Mouse (Mus musculus) MEL (cell line): ENCODE results near the gene Reg4. TPM values are rescaled to one million over a fixed set of nuclear protein-coding genes. Genes with fewer than 3 reads are reported as not detected.
A peak's percentile ranks its signal among the peaks of the same experiment; 100 is the strongest.

Experiments used
- DNase-seq: peaks from one replicate; pipeline ENCODE4 v3.0.0; 2011; ENCODE audit warnings: low read depth, low spot score
- H3K27ac ChIP-seq: 2 replicates; pipeline ENCODE4 v1.5.1; 2012; ENCODE audit warnings: low read depth, mild to moderate bottlenecking, control low read depth, low read length, moderate library complexity; ENCODE audit not compliant: control insufficient read depth
- H3K27me3 ChIP-seq, 2 experiments: fragments of 150-350 bp in 1 of 2; sonication (generic) in 1 of 2; 2 replicates each; pipeline ENCODE4 v1.6.1; 2012; ENCODE audit warnings: low read length in 2 of 2, mild to moderate bottlenecking in 2 of 2, improper control_type of control experiment in 1 of 2, moderate library complexity in 1 of 2; ENCODE audit not compliant: insufficient read depth in 2 of 2, control insufficient read depth in 1 of 2
- H3K36me3 ChIP-seq, 2 experiments: 2 replicates each; pipeline ENCODE4 v1.6.1; 2012 to 2014; ENCODE audit warnings: low read length in 2 of 2, improper control_type of control experiment in 1 of 2, inconsistent platforms in 1 of 2, mild to moderate bottlenecking in 1 of 2; ENCODE audit not compliant: insufficient read depth in 2 of 2, control insufficient read depth in 1 of 2
- H3K4me1 ChIP-seq, 2 experiments: fragments of 150-350 bp in 1 of 2; sonication (generic) in 1 of 2; 2 replicates each; pipeline ENCODE4 v1.6.1; 2012; ENCODE audit warnings: low read length in 2 of 2, improper control_type of control experiment in 1 of 2, mild to moderate bottlenecking in 1 of 2; ENCODE audit not compliant: insufficient read depth in 2 of 2, control insufficient read depth in 1 of 2
- H3K4me3 ChIP-seq, 2 experiments: fragments of 150-350 bp in 1 of 2; sonication (generic) in 1 of 2; 2 replicates each; pipeline ENCODE4 v1.5.1; 2012; ENCODE audit warnings: low read depth in 2 of 2, low read length in 2 of 2, mild to moderate bottlenecking in 2 of 2, moderate library complexity in 2 of 2, control low read depth in 1 of 2, improper control_type of control experiment in 1 of 2; ENCODE audit not compliant: control insufficient read depth in 1 of 2, insufficient read depth in 1 of 2
- H3K79me2 ChIP-seq: 2 replicates; pipeline ENCODE4 v1.6.1; 2012; ENCODE audit warnings: mild to moderate bottlenecking, low read length, moderate library complexity; ENCODE audit not compliant: control insufficient read depth, poor library complexity, insufficient read depth
- H3K9ac ChIP-seq: 2 replicates; pipeline ENCODE4 v1.6.1; 2012; ENCODE audit warnings: low read depth, mild to moderate bottlenecking, control low read depth, low read length, moderate library complexity; ENCODE audit not compliant: control insufficient read depth, poor library complexity, severe bottlenecking
- H3K9me3 ChIP-seq: fragments of 150-350 bp; sonication (generic); replicated peaks from 2 replicates; pipeline ENCODE4 v1.6.1; 2012; ENCODE audit warnings: mild to moderate bottlenecking, low read length, improper control_type of control experiment, moderate library complexity; ENCODE audit not compliant: insufficient read depth
- BHLHE40 ChIP-seq: IDR thresholded peaks from 2 replicates; pipeline ENCODE4 v1.6.1; 2012; ENCODE audit warnings: low read depth, mild to moderate bottlenecking, inconsistent platforms, low read length, improper control_type of control experiment, borderline replicate concordance
- CHD1 ChIP-seq: IDR thresholded peaks from 2 replicates; pipeline ENCODE4 v1.6.1; 2012; ENCODE audit warnings: low read depth, mild to moderate bottlenecking, inconsistent platforms, low read length, improper control_type of control experiment
- CHD2 ChIP-seq: IDR thresholded peaks from 2 replicates; pipeline ENCODE4 v1.6.1; 2011; ENCODE audit warnings: low read length, improper control_type of control experiment
- CTCF ChIP-seq, 3 experiments: IDR thresholded peaks in 2 of 3; conservative IDR thresholded peaks in 1 of 3; 2 replicates each; pipeline ENCODE4 v1.5.1; 2011 to 2012; ENCODE audit warnings: low read length in 3 of 3, low read depth in 2 of 3, mild to moderate bottlenecking in 2 of 3, improper control_type of control experiment in 1 of 3, inconsistent platforms in 1 of 3, mixed read lengths in 1 of 3, moderate library complexity in 1 of 3; ENCODE audit not compliant: control insufficient read depth in 1 of 3, insufficient read depth in 1 of 3, poor library complexity in 1 of 3, severe bottlenecking in 1 of 3
- ELF1 ChIP-seq: IDR thresholded peaks from 2 replicates; pipeline ENCODE4 v1.6.1; 2014; ENCODE audit warnings: low read depth, mild to moderate bottlenecking, inconsistent platforms, low read length, improper control_type of control experiment, moderate library complexity
- EP300 ChIP-seq, 2 experiments: IDR thresholded peaks; 2 replicates each; pipeline ENCODE4 v1.6.1; 2011; ENCODE audit warnings: improper control_type of control experiment in 2 of 2, low read length in 2 of 2, low read depth in 1 of 2, mild to moderate bottlenecking in 1 of 2
- ETS1 ChIP-seq: IDR thresholded peaks from 2 replicates; pipeline ENCODE4 v1.6.1; 2012; ENCODE audit warnings: low read depth, mild to moderate bottlenecking, inconsistent platforms, low read length, improper control_type of control experiment, moderate library complexity
- GABPA ChIP-seq: IDR thresholded peaks from 2 replicates; pipeline ENCODE4 v1.6.1; 2012; ENCODE audit warnings: low read depth, mild to moderate bottlenecking, inconsistent platforms, low read length, improper control_type of control experiment, moderate library complexity
- JUND ChIP-seq: IDR thresholded peaks from 2 replicates; pipeline ENCODE4 v1.6.1; 2011; ENCODE audit warnings: low read depth, mild to moderate bottlenecking, improper control_type of control experiment, low read length
- KAT2A ChIP-seq: conservative IDR thresholded peaks from 2 replicates; pipeline ENCODE4 v1.6.1; 2012; ENCODE audit warnings: low read depth, low read length, improper control_type of control experiment, inconsistent platforms
- MAFK ChIP-seq: IDR thresholded peaks from 2 replicates; pipeline ENCODE4 v1.6.1; 2011; ENCODE audit warnings: low read depth, mild to moderate bottlenecking, low read length, improper control_type of control experiment, borderline replicate concordance
- MAX ChIP-seq: IDR thresholded peaks from 2 replicates; pipeline ENCODE4 v1.6.1; 2011; ENCODE audit warnings: low read length, improper control_type of control experiment
- MAZ ChIP-seq: IDR thresholded peaks from 2 replicates; pipeline ENCODE4 v1.6.1; 2012; ENCODE audit warnings: low read depth, mild to moderate bottlenecking, inconsistent platforms, low read length, improper control_type of control experiment
- MEF2A ChIP-seq: IDR thresholded peaks from 2 replicates; pipeline ENCODE4 v1.6.1; 2014; ENCODE audit warnings: low read depth, mild to moderate bottlenecking, inconsistent platforms, low read length, improper control_type of control experiment; ENCODE audit not compliant: poor library complexity, insufficient replicate concordance, severe bottlenecking; ENCODE audit errors: extremely low read depth
- MXI1 ChIP-seq: IDR thresholded peaks from 2 replicates; pipeline ENCODE4 v1.6.1; 2011; ENCODE audit warnings: mild to moderate bottlenecking, low read depth, low read length, improper control_type of control experiment
- MYC ChIP-seq: IDR thresholded peaks from 2 replicates; pipeline ENCODE4 v1.6.1; 2011; ENCODE audit warnings: low read depth, mild to moderate bottlenecking, low read length, improper control_type of control experiment, moderate library complexity
- NELFE ChIP-seq: IDR thresholded peaks from 2 replicates; pipeline ENCODE4 v1.6.1; 2011; ENCODE audit warnings: low read depth, low read length, improper control_type of control experiment
- NRF1 ChIP-seq: IDR thresholded peaks from 2 replicates; pipeline ENCODE4 v1.6.1; 2014; ENCODE audit warnings: low read depth, mild to moderate bottlenecking, inconsistent platforms, low read length, improper control_type of control experiment, moderate library complexity; ENCODE audit not compliant: poor library complexity, insufficient read depth, severe bottlenecking
- POLR2AphosphoS2 ChIP-seq: IDR thresholded peaks from 2 replicates; pipeline ENCODE4 v1.6.1; 2011; ENCODE audit warnings: low read length, improper control_type of control experiment
- RAD21 ChIP-seq: IDR thresholded peaks from 2 replicates; pipeline ENCODE4 v1.6.1; 2011; ENCODE audit warnings: mild to moderate bottlenecking, low read depth, low read length, improper control_type of control experiment
- SIN3A ChIP-seq: IDR thresholded peaks from 2 replicates; pipeline ENCODE4 v1.6.1; 2012; ENCODE audit warnings: low read length, improper control_type of control experiment, inconsistent platforms
- TAL1 ChIP-seq: IDR thresholded peaks from 2 replicates; pipeline ENCODE4 v1.6.1; 2012; ENCODE audit warnings: mild to moderate bottlenecking, inconsistent platforms, low read length, moderate library complexity, mixed read lengths
- TBP ChIP-seq: IDR thresholded peaks from 2 replicates; pipeline ENCODE4 v1.8.0; 2011; ENCODE audit warnings: low read depth, low read length, improper control_type of control experiment
- TCF12 ChIP-seq: IDR thresholded peaks from 2 replicates; pipeline ENCODE4 v1.6.1; 2014; ENCODE audit warnings: low read depth, mild to moderate bottlenecking, inconsistent platforms, low read length, improper control_type of control experiment, moderate library complexity
- USF2 ChIP-seq, 2 experiments: IDR thresholded peaks; 2 replicates each; pipeline ENCODE4 v1.6.1; 2011 to 2012; ENCODE audit warnings: improper control_type of control experiment in 2 of 2, low read length in 2 of 2, borderline replicate concordance in 1 of 2, inconsistent platforms in 1 of 2, low read depth in 1 of 2, mild to moderate bottlenecking in 1 of 2; ENCODE audit not compliant: insufficient read depth in 1 of 2
- ZNF384 ChIP-seq: IDR thresholded peaks from 2 replicates; pipeline ENCODE4 v1.6.1; 2012; ENCODE audit warnings: low read depth, mild to moderate bottlenecking, inconsistent platforms, low read length, improper control_type of control experiment
- polyA plus RNA-seq, 2 experiments: library from polyadenylated mRNA; stranded (reverse) in 1 of 2; unstranded in 1 of 2; fragments of >175 nt in 1 of 2; fragments of >200 nt in 1 of 2; gene quantifications; 2 replicates each; pipeline versions ENCODE4 v1.2.1 to v1.2.4; 2012; ENCODE audit warnings: low replicate concordance in 2 of 2, low read depth in 1 of 2; ENCODE audit not compliant: insufficient read length in 2 of 2, insufficient read depth in 1 of 2, missing spikeins in 1 of 2
- total RNA-seq: library from RNA; depleted of rRNA; stranded (reverse); fragments of 300-350 nt; gene quantifications from 2 replicates; pipeline ENCODE4 v1.2.3, GENCODE M21; 2012

Gene Reg4
- total and polyA plus RNA-seq, 3 experiments: not detected

DNA sequence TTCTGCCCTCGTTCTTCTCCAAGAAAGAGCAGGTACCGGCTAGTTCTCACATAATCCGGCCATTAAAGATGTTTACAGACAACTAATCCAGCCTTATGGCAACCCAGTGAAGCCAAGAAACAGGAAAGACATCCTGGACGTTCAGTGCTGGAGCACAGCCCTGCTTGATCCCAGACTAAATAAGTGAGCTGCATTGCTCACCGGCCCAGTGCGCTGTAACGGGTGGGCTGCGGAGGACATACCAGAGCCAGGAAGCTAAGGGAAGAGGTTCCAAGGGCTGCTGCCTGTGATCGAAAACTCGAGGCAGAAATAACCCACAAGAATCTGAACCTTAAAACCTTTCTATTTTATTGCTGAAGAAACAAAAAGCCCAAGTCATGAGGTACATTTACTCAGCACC, 11.1 kb upstream of the Reg4 start:
- peaks cover 0 to 9% of the 10 kb centered on the region in 2 experiments; a peak in 2 of 4 replicates for H3K36me3 ChIP-seq
- no peaks in the 10 kb centered on the region for H3K9me3 ChIP-seq
- no peak overlapping the region for H3K9ac ChIP-seq

GRCm38 (mm10) chr3:98211301-98212081, 10.5 kb upstream of the Reg4 start:
- Histone ChIP-seq H3K4me1 (peaks cover 0 to 5% of the 10 kb centered on the region in 2 experiments; a peak in 2 of 4 replicates), H3K79me2 (no peaks in the 10 kb centered on the region), H3K9ac (no peak overlapping the region), H3K27ac (no peak overlapping the region), H3K36me3 (peaks cover 0 to 9% of the 10 kb centered on the region in 2 experiments; a peak in 2 of 4 replicates), H3K9me3 (no peaks in the 10 kb centered on the region), H3K27me3 (peaks cover 0 to 2% of the 10 kb centered on the region in 2 experiments; a peak in 1 of 4 replicates), H3K4me3 (peak overlapping the region in 1 of 2 experiments; percentile 42; a peak in 2 of 4 replicates)
- TF ChIP-seq CHD1: no peak
- no peak for TF ChIP-seq SIN3A
- TF ChIP-seq ZNF384: no peak
- TF ChIP-seq EP300 (IDR thresholded peaks at IDR 0.05; ENCODE audit: low read depth in 1 of 2, low read length in 2 of 2): peak; percentile 18 to 56; a peak in 2 of 4 replicates
- TF ChIP-seq ETS1: 0 out of 2 replicates have a peak, but pooled peaks have one; percentile 17
- 0 out of 2 replicates have a peak, but pooled peaks have one; percentile 16 for TF ChIP-seq MAZ
- no peak for TF ChIP-seq USF2 (IDR thresholded peaks at IDR 0.05; ENCODE audit: borderline replicate concordance in 1 of 2, insufficient read depth in 1 of 2, low read depth in 1 of 2, low read length in 2 of 2)
- TF ChIP-seq GABPA: no peak
- TF ChIP-seq TCF12: peak; percentile 48; the same call in 1 of the 2 replicates
- DNase-seq: peak; percentile 59

More for the DNA sequence above, 11.1 kb upstream of the Reg4 start:
- TF ChIP-seq MAFK (no peak), CHD1 (no peak), BHLHE40 (no peak), MXI1 (no peak), JUND (no peak), ELF1 (no peak), GABPA (no peak), MAX (no peak), POLR2AphosphoS2 (no peak), RAD21 (no peak), CHD2 (no peak), TBP (no peak), NRF1 (no peak), KAT2A (no peak), USF2 (IDR thresholded peaks at IDR 0.05; ENCODE audit: borderline replicate concordance in 1 of 2, insufficient read depth in 1 of 2, low read depth in 1 of 2, low read length in 2 of 2) (no peak), MEF2A (no peak), MYC (no peak), NELFE (no peak), TAL1 (no peak), CTCF (IDR thresholded peaks at IDR 0.05 in 2 of 3, conservative IDR thresholded peaks at IDR 0.05 in 1 of 3; ENCODE audit: control insufficient read depth in 1 of 3, insufficient read depth in 1 of 3, low read depth in 2 of 3, low read length in 3 of 3, poor library complexity in 1 of 3, severe bottlenecking in 1 of 3) (no peak)
- Histone ChIP-seq H3K27me3 (no peaks in the 10 kb centered on the region), H3K4me3 (no peak overlapping the region), H3K4me1 (peaks cover 0 to 5% of the 10 kb centered on the region in 2 experiments; a peak in 2 of 4 replicates), H3K27ac (no peak overlapping the region), H3K79me2 (no peaks in the 10 kb centered on the region)
- no peak for DNase-seq
